Mouse (Mus musculus): ENCODE measurements at regions not wholly inside any gene's neighbourhood (a gene's known extent, or its start where the extent isn't known, plus 50 kb on each side); places are given as distances from the start of the nearest gene placed in this dataset. TPM values are rescaled to one million over a fixed set of nuclear protein-coding genes. Genes with fewer than 3 reads are reported as not detected.

DNA sequence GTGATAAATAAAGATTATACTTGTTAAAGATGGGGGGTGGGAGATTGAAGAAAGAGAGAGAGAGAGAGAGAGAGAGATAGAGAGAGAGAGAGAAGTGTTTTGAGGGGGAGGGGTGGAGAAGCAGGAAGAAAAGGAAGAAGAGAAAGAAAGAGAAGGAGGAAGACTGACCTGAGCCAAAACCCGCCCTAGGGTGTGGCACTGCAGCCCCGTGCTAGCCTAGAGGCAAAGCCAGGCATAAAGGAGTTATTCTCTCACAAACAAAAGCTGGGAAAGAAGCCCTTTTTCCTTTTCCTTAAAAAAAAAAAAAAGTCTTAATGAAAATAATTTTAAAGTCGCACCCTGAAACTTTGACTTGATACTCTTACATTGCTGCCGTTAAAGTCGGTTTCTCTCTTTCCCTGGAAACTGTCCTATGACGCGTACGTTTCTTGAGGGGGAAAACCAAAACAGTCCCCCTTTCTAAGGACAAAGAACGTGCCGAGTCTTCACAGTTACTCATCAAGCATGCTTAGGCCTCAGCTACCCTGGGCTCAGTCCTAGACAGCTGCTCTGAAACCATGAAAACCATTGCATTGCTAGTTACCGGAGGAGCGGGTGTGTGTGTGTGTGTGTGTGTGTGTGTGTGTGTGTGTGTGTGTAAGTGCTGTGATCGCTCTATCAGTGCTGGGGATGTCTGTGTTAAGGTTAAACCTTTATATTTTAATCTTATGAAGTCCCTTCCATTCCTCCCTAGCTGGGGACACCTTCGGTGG, 53.6 kb upstream of the Klf3 start:
- Histone ChIP-seq H3K4me3 (no peak overlapping the region), H3K9me3 (no peaks in the 10 kb centered on the region), H3K27me3 (replicated peaks) (no peaks in the 10 kb centered on the region), H3K27ac (replicated peaks) (no peak overlapping the region), H3K4me2 (no peak overlapping the region), H3K36me3 (no peaks in the 10 kb centered on the region), H3K4me1 (peaks cover 15% of the 10 kb centered on the region), H3K9ac (no peak overlapping the region)
- 76% methylated on average over 14 of the region's 14 CpGs for WGBS
- no peak for ATAC-seq (ENCODE audit: extremely low read depth, insufficient number of reproducible peaks, low FRiP score, low TSS enrichment)

DNA sequence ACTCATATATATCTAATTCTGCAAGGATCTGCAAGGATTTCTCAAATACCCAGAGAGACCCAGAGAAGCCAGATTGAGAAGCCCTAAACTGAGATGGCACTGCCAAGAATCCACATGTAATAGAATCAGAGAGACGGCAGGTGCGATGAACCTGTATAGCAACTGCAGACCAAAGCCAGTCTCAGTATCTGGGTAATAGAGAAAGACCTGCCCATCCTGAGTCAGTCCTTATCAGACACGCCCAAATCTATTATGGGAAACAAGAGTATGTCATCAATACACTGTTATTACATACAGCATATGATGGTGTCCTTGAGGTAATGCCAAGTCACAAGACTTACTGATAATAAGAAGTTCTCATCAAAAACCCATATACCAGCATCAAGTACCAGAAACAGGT, 52.8 kb upstream of the Klf3 start:
- H3K4me3 ChIP-seq = no peak overlapping the region
- no peak overlapping the region for H3K27ac ChIP-seq (replicated peaks)
- 94% methylated on average over 3 of the region's 3 CpGs for WGBS
- no peak overlapping the region for H3K9ac ChIP-seq
- H3K27me3 ChIP-seq (replicated peaks) = no peaks in the 10 kb centered on the region
- no peak for ATAC-seq (ENCODE audit: extremely low read depth, insufficient number of reproducible peaks, low FRiP score, low TSS enrichment)
- H3K9me3 ChIP-seq = no peaks in the 10 kb centered on the region
- no peak overlapping the region for H3K4me2 ChIP-seq
- H3K4me1 ChIP-seq = peaks cover 15% of the 10 kb centered on the region
- H3K36me3 ChIP-seq = no peaks in the 10 kb centered on the region

DNA sequence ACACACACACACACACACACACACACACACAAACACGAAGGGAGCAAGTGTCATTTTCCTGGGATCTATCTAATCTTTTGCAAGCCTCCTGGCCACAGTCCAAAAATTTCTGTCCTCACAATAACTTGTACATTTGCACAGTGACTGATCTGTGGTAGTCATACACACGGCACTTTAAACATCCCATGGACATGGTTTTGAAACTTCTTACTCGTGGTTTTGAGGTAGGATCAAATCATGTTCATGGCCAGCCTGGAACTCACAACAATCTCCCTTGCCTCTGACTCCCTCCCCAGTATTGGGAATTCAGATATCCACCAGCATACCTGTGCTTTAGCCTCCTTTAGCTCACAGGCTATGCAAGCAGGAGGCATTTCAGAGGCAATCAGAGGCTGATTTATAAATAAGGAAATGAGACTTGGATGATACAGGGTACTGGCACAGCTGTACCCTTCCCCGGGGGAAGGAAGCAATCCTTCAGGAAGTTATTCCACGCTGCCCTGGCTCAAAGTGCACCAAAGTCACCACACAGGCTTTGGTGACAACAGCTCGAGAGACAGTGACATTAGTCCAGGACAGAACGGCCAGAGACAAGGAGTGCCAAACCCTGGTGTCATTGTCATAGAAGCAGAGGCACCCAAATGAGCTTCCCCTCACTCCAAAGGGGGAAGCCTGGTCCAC, 52.1 kb upstream of the Klf3 start:
- Histone ChIP-seq H3K9ac (no peak overlapping the region), H3K9me3 (no peaks in the 10 kb centered on the region), H3K27ac (replicated peaks) (peak overlapping the region; percentile 20; the same call in 1 of the 2 replicates), H3K27me3 (replicated peaks) (no peaks in the 10 kb centered on the region), H3K4me3 (no peak overlapping the region), H3K4me1 (peaks cover 15% of the 10 kb centered on the region), H3K36me3 (no peaks in the 10 kb centered on the region), H3K4me2 (no peak overlapping the region)
- no peak for ATAC-seq (ENCODE audit: extremely low read depth, insufficient number of reproducible peaks, low FRiP score, low TSS enrichment)
- WGBS = 30% methylated on average over 7 of the region's 7 CpGs

DNA sequence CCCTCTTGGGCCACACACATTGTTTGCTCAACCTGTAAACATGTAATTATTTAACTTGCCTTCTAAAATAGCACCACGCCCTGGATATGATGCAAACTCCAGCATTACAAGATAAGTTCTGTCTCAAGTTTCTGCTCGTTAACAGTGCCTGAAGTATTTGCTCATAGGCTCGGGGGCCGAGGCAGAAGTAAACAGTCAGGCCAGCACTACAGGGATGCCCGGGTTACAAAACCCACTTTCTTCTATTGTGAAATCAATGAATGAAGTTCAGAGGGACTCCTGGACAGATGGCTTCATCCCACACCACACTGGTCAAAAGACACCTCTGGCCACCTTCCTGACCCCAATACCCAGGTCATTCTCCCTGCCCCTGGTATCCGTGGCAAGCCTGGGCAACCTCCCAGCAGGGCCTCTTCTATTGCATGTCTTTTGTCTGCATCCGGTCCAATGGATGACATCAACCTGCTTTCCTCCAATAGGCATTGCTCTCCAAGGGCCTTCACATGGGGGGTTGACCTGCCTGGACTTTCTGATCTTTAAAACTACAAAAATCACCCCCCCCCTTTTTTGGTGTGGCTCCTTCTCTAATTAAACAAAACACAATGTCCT, 49.9 kb upstream of the Klf3 start:
- Histone ChIP-seq H3K9ac (no peak overlapping the region), H3K9me3 (no peaks in the 10 kb centered on the region), H3K36me3 (no peaks in the 10 kb centered on the region), H3K27ac (replicated peaks) (no peak overlapping the region), H3K4me3 (no peak overlapping the region), H3K27me3 (replicated peaks) (no peaks in the 10 kb centered on the region), H3K4me1 (peaks cover 15% of the 10 kb centered on the region), H3K4me2 (no peak overlapping the region)
- WGBS = 75% methylated on average over 7 of the region's 7 CpGs
- no peak for ATAC-seq (ENCODE audit: extremely low read depth, insufficient number of reproducible peaks, low FRiP score, low TSS enrichment)

Small RNA genes in the stretch of these regions (microRNA-seq; reads per million reads assigned to microRNA genes)
- gene Gm25306 = not detected

All from heart, embryonic 13.5 days (tissue).